ENCODE assay signal across 13 mouse cellular contexts in the genomic region with DNA sequence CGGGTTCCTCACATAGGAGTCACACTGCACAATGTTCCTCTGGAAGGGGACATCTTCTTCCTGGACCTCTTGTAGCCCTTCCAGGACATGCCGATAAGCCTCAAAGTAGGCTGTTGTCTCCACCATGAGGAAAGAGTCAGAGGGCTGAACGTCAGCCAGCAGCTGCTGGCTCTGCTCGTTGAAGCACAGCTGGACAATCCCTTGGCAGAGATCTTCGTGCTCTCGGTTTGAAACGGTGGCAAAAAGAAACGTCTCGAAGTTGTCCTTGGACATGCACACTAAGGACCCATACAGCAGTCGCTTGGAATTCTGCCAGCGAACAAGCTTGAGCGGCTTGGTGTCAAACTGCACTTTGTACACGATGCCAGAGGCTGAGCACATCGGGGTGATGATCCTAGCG. TPM values are rescaled to one million over a fixed set of nuclear protein-coding genes. Genes with fewer than 3 reads are reported as not detected.
DNase-seq lines count a peak whose midpoint lies in the region; ATAC-seq and TF ChIP-seq lines count a peak whose summit lies in the region.
"Had no signal": no experiment of that assay in that cellular context is flagged by ENCODE, and none has a peak within 500 bp of the region (broad histone marks: within the 10 kb centered on the region; RNA-seq: fewer than 3 reads in every experiment).

No protein-coding gene starts in this region.

- ATAC-seq in kidney, embryonic 15.5 days (replicated peaks; ENCODE audit: low FRiP score) = no peak
- no peak for ATAC-seq in heart, embryonic 13.5 days (ENCODE audit: extremely low read depth, insufficient number of reproducible peaks, low FRiP score, low TSS enrichment)
- peak; percentile 66; the same call in 1 of the 2 replicates for ATAC-seq in lung, embryonic 15.5 days (ENCODE audit: borderline replicate concordance, extremely low read depth, low FRiP score, low TSS enrichment)
- ATAC-seq: hindbrain, embryonic 16.5 days had no signal

- peaks cover 68% of the 10 kb centered on the region for H3K36me3 ChIP-seq in kidney, embryonic 15.5 days
- H3K36me3 ChIP-seq in heart, embryonic 13.5 days = peaks cover 82% of the 10 kb centered on the region
- H3K36me3 ChIP-seq in lung, embryonic 15.5 days = peaks cover 45% of the 10 kb centered on the region

- no peak overlapping the region for H3K4me2 ChIP-seq in kidney, embryonic 15.5 days
- no peak overlapping the region for H3K4me2 ChIP-seq in heart, embryonic 13.5 days
- H3K4me2 ChIP-seq in lung, embryonic 15.5 days = no peak overlapping the region
- H3K4me2 ChIP-seq: forebrain, embryonic 12.5 days; limb, embryonic 12.5 days had no signal

- H3K4me3 ChIP-seq in kidney, embryonic 15.5 days (replicated peaks) = no peak overlapping the region
- no peak overlapping the region for H3K4me3 ChIP-seq in brown adipose tissue, adult 24 weeks (ENCODE audit: insufficient read depth, low read depth, low read length)
- H3K4me3 ChIP-seq in heart, embryonic 13.5 days = no peak overlapping the region
- no peak overlapping the region for H3K4me3 ChIP-seq in lung, embryonic 15.5 days
- no peak overlapping the region for H3K4me3 ChIP-seq in cerebellum, adult 2 months (replicated peaks; ENCODE audit: insufficient read depth, low read depth, low read length)
- H3K4me3 ChIP-seq: forebrain, embryonic 12.5 days; limb, embryonic 12.5 days had no signal

- peak; percentile 54 for DNase-seq in kidney, adult 11 months
- no peak for DNase-seq in yolk sac, embryonic 10.5 days (ENCODE audit: low spot score)
- no peak for DNase-seq in left cerebral cortex, adult 11 months (ENCODE audit: low spot score)
- DNase-seq in cerebellum, adult 2 months = no peak
- DNase-seq: right cerebral cortex, postnatal 25 days; thymus, adult 2 months had no signal

- TF ChIP-seq CTCF in cerebellum, adult 2 months (IDR thresholded peaks at IDR 0.05; ENCODE audit: borderline replicate concordance, insufficient read depth, low read depth, low read length) = no peak

- 86% methylated on average over 15 of the region's 15 CpGs for WGBS in kidney, embryonic 15.5 days
- 83% methylated on average over 15 of the region's 15 CpGs for WGBS in heart, embryonic 13.5 days
- 51% methylated on average over 15 of the region's 15 CpGs for WGBS in lung, embryonic 15.5 days
- WGBS in cerebellum, adult 2 months = 18% methylated on average over 15 of the region's 15 CpGs

- peaks cover 39% of the 10 kb centered on the region for H3K4me1 ChIP-seq in kidney, embryonic 15.5 days
- H3K4me1 ChIP-seq in brown adipose tissue, adult 24 weeks (ENCODE audit: control insufficient read depth, insufficient read depth, insufficient read length, low read length) = peaks cover 12% of the 10 kb centered on the region
- peaks cover 30% of the 10 kb centered on the region for H3K4me1 ChIP-seq in heart, embryonic 13.5 days
- peaks cover 14% of the 10 kb centered on the region for H3K4me1 ChIP-seq in lung, embryonic 15.5 days
- H3K4me1 ChIP-seq in cerebellum, adult 2 months (ENCODE audit: control insufficient read depth, insufficient read depth, low read length) = peaks cover 14% of the 10 kb centered on the region

- no peak overlapping the region for H3K27ac ChIP-seq in kidney, embryonic 15.5 days
- 0 out of 2 replicates have a peak overlapping the region, but pooled peaks have one; percentile 4 for H3K27ac ChIP-seq in brown adipose tissue, adult 24 weeks (replicated peaks; ENCODE audit: low read depth, low read length)
- H3K27ac ChIP-seq in heart, embryonic 13.5 days (replicated peaks) = no peak overlapping the region
- peak overlapping the region; percentile 30; the same call in 1 of the 2 replicates for H3K27ac ChIP-seq in lung, embryonic 15.5 days
- no peak overlapping the region for H3K27ac ChIP-seq in cerebellum, adult 2 months (ENCODE audit: insufficient read depth, low read length)
- H3K27ac ChIP-seq: forebrain, embryonic 12.5 days; limb, embryonic 12.5 days had no signal

- H3K27me3 ChIP-seq in kidney, embryonic 15.5 days = no peaks in the 10 kb centered on the region
- H3K27me3 ChIP-seq in heart, embryonic 13.5 days (replicated peaks) = no peaks in the 10 kb centered on the region
- H3K27me3 ChIP-seq in lung, embryonic 15.5 days = no peaks in the 10 kb centered on the region
- no peaks in the 10 kb centered on the region for H3K27me3 ChIP-seq in cerebellum, adult 2 months (ENCODE audit: control insufficient read depth, insufficient read depth, low read length)
- H3K27me3 ChIP-seq: forebrain, embryonic 12.5 days; limb, embryonic 12.5 days had no signal

- no peak for TF ChIP-seq POLR2A in cerebellum, adult 2 months (IDR thresholded peaks at IDR 0.05; ENCODE audit: borderline replicate concordance, insufficient read depth, low read length)

- no peaks in the 10 kb centered on the region for H3K9me3 ChIP-seq in kidney, embryonic 15.5 days (replicated peaks)
- no peaks in the 10 kb centered on the region for H3K9me3 ChIP-seq in heart, embryonic 13.5 days
- no peaks in the 10 kb centered on the region for H3K9me3 ChIP-seq in lung, embryonic 15.5 days
- H3K9me3 ChIP-seq: forebrain, embryonic 12.5 days; limb, embryonic 12.5 days had no signal

- H3K9ac ChIP-seq in kidney, embryonic 15.5 days = no peak overlapping the region
- peak overlapping the region; percentile 37; the same call in 1 of the 2 replicates for H3K9ac ChIP-seq in heart, embryonic 13.5 days
- no peak overlapping the region for H3K9ac ChIP-seq in lung, embryonic 15.5 days
- H3K9ac ChIP-seq: forebrain, embryonic 12.5 days; limb, embryonic 12.5 days had no signal

RNA-seq across cellular contexts. Expression of a gene that starts 7.4 kb away (rescaled TPM):
- 9.5 and 10.2 TPM in 2 replicates for polyA plus RNA-seq in kidney, embryonic 15.5 days (2015; fragmentation: Nextera tagmentation; extraction: Ambion mirVana)
- polyA plus RNA-seq in brown adipose tissue, adult 24 weeks (2012; ENCODE audit: insufficient read depth, insufficient read length, missing spikeins) = 20.1 and 24.6 TPM in 2 replicates
- 5.1 and 6.3 TPM in 2 replicates for polyA plus RNA-seq in heart, embryonic 13.5 days (2015; fragmentation: Nextera tagmentation; extraction: Ambion mirVana)
- polyA plus RNA-seq in lung, embryonic 15.5 days (2015; fragmentation: Nextera tagmentation; extraction: Ambion mirVana) = 6.8 and 7.6 TPM in 2 replicates
- polyA plus RNA-seq in cerebellum, adult 2 months (2012; rRNA removed) = 25.4 and 25.9 TPM in 2 replicates

RNA-seq across cellular contexts. Expression of a gene that starts 40.4 kb away (rescaled TPM):
- 57.7 and 59.4 TPM in 2 replicates for polyA plus RNA-seq in kidney, embryonic 15.5 days (2015; fragmentation: Nextera tagmentation; extraction: Ambion mirVana)
- polyA plus RNA-seq in brown adipose tissue, adult 24 weeks (2012; ENCODE audit: insufficient read depth, insufficient read length, missing spikeins) = 16.1 and 20.4 TPM in 2 replicates
- 31.1 and 31.6 TPM in 2 replicates for polyA plus RNA-seq in heart, embryonic 13.5 days (2015; fragmentation: Nextera tagmentation; extraction: Ambion mirVana)
- polyA plus RNA-seq in lung, embryonic 15.5 days (2015; fragmentation: Nextera tagmentation; extraction: Ambion mirVana) = 45.2 and 49.2 TPM in 2 replicates
- polyA plus RNA-seq in cerebellum, adult 2 months (2012; rRNA removed) = 33.5 TPM in 2 replicates

RNA-seq across cellular contexts. Expression of a gene that starts 59.3 kb away (rescaled TPM):
- 86.4 and 88.7 TPM in 2 replicates for polyA plus RNA-seq in kidney, embryonic 15.5 days (2015; fragmentation: Nextera tagmentation; extraction: Ambion mirVana)
- polyA plus RNA-seq in brown adipose tissue, adult 24 weeks (2012; ENCODE audit: insufficient read depth, insufficient read length, missing spikeins) = 34.7 and 35.9 TPM in 2 replicates
- 57.1 and 57.3 TPM in 2 replicates for polyA plus RNA-seq in heart, embryonic 13.5 days (2015; fragmentation: Nextera tagmentation; extraction: Ambion mirVana)
- polyA plus RNA-seq in lung, embryonic 15.5 days (2015; fragmentation: Nextera tagmentation; extraction: Ambion mirVana) = 77.4 and 85.7 TPM in 2 replicates
- polyA plus RNA-seq in cerebellum, adult 2 months (2012; rRNA removed) = 52.2 and 54.9 TPM in 2 replicates

Comparison
In these comparisons a context has a peak if more than half of its experiments do, and no peak if none do; other contexts are left out.
1. H3K27ac ChIP-seq: peak in brown adipose tissue, adult 24 weeks (single experiment) and lung, embryonic 15.5 days (single experiment); none in kidney, embryonic 15.5 days (single experiment), heart, embryonic 13.5 days (single experiment) and cerebellum, adult 2 months (single experiment).